Mouse (Mus musculus): ENCODE results near the gene Nmu.

Nmu gene

DNA sequence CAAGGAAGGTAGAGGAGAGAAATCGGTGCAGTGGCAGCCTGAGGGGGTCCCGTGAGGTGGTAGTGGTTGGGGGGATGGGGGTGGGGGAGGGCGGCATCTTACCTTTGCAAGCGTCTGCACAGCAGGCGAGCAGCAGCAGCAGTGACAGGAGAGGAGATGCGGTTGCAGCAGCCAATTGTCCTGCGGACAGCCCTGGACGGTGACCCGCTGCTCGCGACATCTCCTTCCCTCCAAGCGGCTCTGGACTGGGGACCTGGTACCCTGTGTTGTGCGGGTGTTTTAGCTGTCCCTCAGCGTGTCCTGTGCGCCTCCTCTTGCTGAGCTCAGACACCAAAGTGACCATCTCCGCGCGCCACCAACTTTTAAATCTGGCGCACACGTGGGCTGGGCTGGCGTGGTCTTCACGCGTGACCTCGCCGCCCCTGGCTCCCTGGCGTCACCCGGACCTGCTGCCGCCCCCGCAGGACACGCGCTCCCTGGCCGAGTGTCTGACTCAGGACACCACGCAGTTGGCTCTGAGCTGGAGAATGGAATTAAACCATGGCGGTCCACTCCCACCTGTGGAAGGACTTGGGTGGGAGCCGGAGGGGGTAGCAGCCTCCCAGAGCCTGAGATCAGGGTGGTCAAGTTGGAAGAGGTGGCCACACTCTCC lies at the start of gene Nmu:
TSS of gene Nmu (minus strand) at position 336 of the 652 bp plus-strand sequence.
- DNase-seq: no peak

- no peak for DNase-seq
These were observed 48.1 kb upstream of the Nmu start for GRCm38 (mm10) chr5:76411697-76412096.

DNA sequence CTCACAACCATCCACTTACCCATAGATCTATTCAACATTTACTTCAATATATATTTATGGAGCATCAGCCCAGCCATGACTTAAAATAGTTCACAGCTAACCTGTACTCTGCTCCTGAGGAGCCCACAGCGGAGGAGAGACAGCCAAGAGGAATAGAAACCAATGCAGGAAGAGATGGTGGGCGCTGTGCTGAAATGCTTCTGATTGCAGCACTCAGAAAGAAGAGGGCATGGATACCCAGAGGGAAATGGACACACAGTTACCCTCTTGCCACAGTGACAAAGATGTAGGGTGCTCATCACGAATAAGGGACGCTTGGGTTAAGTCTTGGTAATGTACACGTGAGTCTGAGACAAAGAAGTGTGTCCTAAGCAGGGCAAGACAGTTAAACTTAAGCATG lies 30.8 kb upstream of the Nmu start:
- DNase-seq: no peak

- DNase-seq: no peak
These were observed 25.6 kb upstream of the Nmu start for GRCm38 (mm10) chr5:76389041-76389795.

DNA sequence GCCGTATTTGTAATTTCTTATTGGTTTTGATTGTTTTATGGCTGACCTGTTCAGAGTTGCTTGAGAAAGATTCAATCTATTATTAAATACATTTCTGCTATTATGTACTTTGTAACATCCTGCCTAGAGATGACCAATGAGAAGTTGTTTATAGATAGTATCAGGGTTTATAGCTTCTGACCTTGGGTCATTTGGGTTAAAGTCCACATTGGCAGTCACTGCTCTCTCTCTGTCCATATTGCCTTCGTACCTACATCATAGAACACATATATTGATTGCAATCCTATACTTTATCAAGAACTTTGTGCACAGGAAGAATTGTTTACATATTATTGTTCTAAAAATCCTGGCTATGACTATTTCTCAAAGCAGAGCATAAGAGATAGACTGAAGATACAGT lies 24.9 kb upstream of the Nmu start:
- no peak for DNase-seq

- no peak for DNase-seq
These were observed 20.1 kb upstream of the Nmu start for GRCm38 (mm10) chr5:76383673-76384072.

DNA sequence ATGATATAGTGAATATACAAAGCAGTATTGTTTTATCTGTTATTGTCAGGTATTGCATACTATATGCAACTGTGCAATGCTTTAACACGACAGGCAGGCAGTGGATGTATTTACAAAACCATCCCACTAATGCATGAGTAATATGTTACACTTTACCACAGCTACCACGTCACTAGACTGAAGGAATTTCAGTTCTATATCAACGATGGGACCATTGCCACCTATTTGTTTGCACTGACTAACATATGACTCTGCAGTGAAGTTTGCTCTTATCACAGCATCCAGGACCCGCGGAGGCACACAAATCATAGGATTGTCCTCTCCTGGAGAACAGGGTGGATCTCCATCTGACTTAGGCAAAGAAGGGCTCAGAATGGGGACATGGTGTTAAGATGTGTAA lies 18.2 kb upstream of the Nmu start:
- no peak for DNase-seq

DNA sequence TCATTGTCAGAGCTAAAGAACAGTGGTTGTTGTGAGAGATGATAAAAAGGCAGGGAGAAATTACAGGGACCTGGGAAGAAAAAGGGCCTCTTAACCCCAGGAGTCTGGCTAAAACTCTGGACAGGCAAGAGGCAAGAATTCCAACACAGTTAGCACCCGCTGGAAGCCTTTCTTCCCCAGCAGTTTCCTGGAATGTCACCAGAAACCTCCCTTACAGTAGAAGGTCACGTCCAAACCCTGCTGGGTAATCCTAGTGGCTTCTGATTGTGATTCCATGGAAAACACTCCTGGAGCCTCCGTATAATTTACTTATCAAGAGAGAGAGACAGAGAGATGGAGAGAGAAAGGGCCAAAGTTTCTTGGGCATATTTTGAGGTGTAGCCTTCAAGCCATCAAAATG lies 15.6 kb upstream of the Nmu start:
- DNase-seq: no peak

GRCm38 (mm10) chr5:76369215-76369840 lies 5.7 kb upstream of the Nmu start:
- no peak for DNase-seq

DNA sequence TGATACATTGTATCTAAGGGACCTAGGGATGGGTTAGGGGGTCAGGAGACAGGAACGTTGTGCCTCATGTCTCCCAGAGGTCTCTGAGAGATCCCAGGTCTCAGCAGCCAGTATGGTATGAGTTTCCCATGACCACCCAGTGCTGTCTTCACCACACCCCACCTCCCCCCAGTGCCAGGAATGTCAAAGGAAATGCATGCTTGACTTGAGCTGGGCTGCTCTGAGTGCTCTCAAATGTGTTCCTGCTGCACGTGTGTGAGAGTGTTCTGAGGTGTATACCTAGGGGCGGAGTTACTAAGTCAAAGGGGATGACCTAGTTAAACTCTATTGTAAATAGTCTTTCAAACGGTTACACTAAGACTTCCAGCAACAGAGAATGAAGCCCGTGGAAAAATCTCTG lies 1.8 kb upstream of the Nmu start:
- DNase-seq: no peak

DNA sequence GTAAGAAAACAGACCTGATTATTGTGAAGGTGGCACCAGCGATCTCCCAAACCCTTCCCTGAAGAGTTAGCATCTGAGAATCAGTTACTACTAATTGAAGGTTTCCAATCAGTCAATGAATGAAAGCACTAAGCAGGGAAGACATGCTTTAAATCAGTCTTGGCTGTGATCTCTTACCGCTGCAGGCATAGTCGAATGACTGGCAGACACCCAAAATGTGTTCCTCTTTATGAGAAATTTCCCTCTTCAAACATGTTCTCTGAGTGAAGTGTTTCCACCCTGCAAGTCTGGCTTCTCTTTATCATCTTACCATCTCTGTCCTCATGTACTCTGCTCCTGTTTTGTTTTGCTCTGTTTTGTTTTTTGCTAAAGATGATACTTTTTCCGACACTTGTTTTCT lies 2.8 kb downstream of the Nmu start:
- no peak for DNase-seq

GRCm38 (mm10) chr5:76360057-76360456 lies 3.5 kb downstream of the Nmu start:
- DNase-seq: no peak

- DNase-seq: peak; percentile 33
These were observed 11.5 kb downstream of the Nmu start for GRCm38 (mm10) chr5:76351953-76352611.

GRCm38 (mm10) chr5:76351537-76351936 lies 12.1 kb downstream of the Nmu start:
- no peak for DNase-seq

GRCm38 (mm10) chr5:76346137-76346536 lies 17.5 kb downstream of the Nmu start:
- peak; percentile 43 for DNase-seq

GRCm38 (mm10) chr5:76340931-76341330 lies 22.7 kb downstream of the Nmu start:
- DNase-seq: no peak

- no peak for DNase-seq
These were observed 26.5 kb downstream of the Nmu start for GRCm38 (mm10) chr5:76337100-76337499.

DNA sequence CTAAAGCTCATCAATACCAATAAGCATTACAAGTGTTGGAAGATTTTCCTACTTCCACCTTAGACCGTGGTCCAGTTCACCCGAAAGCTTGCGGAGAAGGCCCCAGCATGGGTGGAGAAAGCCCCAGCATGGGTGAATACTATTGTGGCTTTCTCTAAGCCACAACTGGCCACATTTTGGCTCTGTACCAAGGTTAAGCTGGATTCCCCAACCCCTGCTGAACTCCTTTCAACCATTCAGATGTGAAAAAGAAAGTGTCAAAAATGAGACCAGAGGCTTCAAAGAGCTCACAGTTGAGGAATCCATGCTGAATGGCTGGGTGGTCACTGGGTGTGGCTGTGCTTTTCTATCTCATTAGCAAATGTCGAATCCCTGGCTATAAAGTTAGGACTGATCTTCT lies 29.8 kb downstream of the Nmu start:
- DNase-seq: no peak

GRCm38 (mm10) chr5:76330953-76331352 lies 32.6 kb downstream of the Nmu start, which contains the start of gene Pdcl2:
TSS of gene Pdcl2 (minus strand) at chr5:76331156.
- no peak for DNase-seq

DNA sequence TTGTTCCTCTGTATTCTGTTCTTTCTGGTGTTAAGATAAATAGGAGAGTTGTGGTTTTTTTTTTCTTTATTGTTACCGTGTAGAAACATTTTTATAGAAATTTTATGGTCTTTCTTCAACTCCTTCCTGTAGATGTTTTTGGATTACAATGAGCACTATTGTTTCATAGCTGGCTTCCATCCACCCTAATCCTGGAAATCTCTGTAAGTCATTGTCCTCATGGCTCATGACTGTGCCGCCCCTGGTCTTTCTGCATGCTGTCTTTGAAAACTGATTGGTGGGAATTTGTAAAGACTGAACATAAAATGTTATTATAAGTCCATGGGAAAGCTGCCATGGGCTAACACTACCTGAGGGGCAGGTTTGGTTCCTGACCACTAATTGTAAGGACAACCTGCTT lies 36.3 kb downstream of the Nmu start:
- no peak for DNase-seq

GRCm38 (mm10) chr5:76325113-76325512 lies 38.5 kb downstream of the Nmu start:
- no peak for DNase-seq

- no peak for DNase-seq
These were observed 42.1 kb downstream of the Nmu start for GRCm38 (mm10) chr5:76321249-76322196.

Data from layer of hippocampus, adult 9-11 months (tissue).